Mouse (Mus musculus) hindbrain, embryonic 14.5 days (tissue): Measurements from ENCODE around the gene Gm10260. TPM values are rescaled to one million over a fixed set of nuclear protein-coding genes. Genes with fewer than 3 reads are reported as not detected.

Source experiments
- ATAC-seq: fragments of 200-750 bp; cut with Nextera tagmentation; 2 replicates; pipeline ENCODE4 v1.8.0; 2017; ENCODE audit warnings: moderate number of reproducible peaks, mild to moderate bottlenecking, moderate TSS enrichment, moderate library complexity; ENCODE audit not compliant: low FRiP score
- DNase-seq: peaks from one replicate; pipeline ENCODE4 v3.0.0-alpha.2; 2015; ENCODE audit warnings: low spot score
- H3K27ac ChIP-seq: fragments of 300-500 bp; sonication (generic); 2 replicates; pipeline ENCODE4 v1.5.1; 2014; ENCODE audit warnings: mild to moderate bottlenecking, moderate library complexity
- H3K27me3 ChIP-seq: fragments of 300-500 bp; sonication (generic); 2 replicates; pipeline ENCODE4 v1.6.1; 2014; ENCODE audit warnings: mild to moderate bottlenecking, low read length, mixed read lengths; ENCODE audit not compliant: control insufficient read depth, insufficient read depth
- H3K36me3 ChIP-seq: fragments of 300-500 bp; sonication (generic); replicated peaks from 2 replicates; pipeline ENCODE4 v1.6.1; 2014; ENCODE audit not compliant: control insufficient read depth, insufficient read depth
- H3K4me1 ChIP-seq: fragments of 300-500 bp; sonication (generic); replicated peaks from 2 replicates; pipeline ENCODE4 v1.6.1; 2014; ENCODE audit warnings: antibody characterized with exemption, low read length, mixed read lengths; ENCODE audit not compliant: control insufficient read depth, insufficient read depth
- H3K4me2 ChIP-seq: fragments of 300-500 bp; sonication (generic); replicated peaks from 2 replicates; pipeline ENCODE4 v1.6.1; 2014; ENCODE audit warnings: mild to moderate bottlenecking, moderate library complexity
- H3K4me3 ChIP-seq: fragments of 300-500 bp; sonication (generic); replicated peaks from 2 replicates; pipeline ENCODE4 v1.5.1; 2014; ENCODE audit warnings: mild to moderate bottlenecking, low read length
- H3K9ac ChIP-seq: fragments of 300-500 bp; sonication (generic); 2 replicates; pipeline ENCODE4 v1.6.1; 2014
- H3K9me3 ChIP-seq: fragments of 300-500 bp; sonication (generic); 2 replicates; pipeline ENCODE4 v1.6.1; 2016; ENCODE audit warnings: low read length; ENCODE audit not compliant: control insufficient read depth
- WGBS: fragments of 180-500 bp; shearing (Covaris S2); extraction: QIAGEN DNeasy Blood & Tissue Kit; methylation state at CpG from one replicate; pipeline ENCODE4 v1.1.7; 2014; 5-methylcytosine and 5-hydroxymethylcytosine counted together
- polyA plus RNA-seq: library from polyadenylated mRNA; unstranded; fragments of >200 nt; fragmentation: Nextera tagmentation; extraction: Ambion mirVana; gene quantifications from 2 replicates; pipeline ENCODE4 v1.2.1, GENCODE M21; 2014

Gm10260 gene
- polyA plus RNA-seq, 1 experiment from 2014 or later = 2.2 TPM

DNA sequence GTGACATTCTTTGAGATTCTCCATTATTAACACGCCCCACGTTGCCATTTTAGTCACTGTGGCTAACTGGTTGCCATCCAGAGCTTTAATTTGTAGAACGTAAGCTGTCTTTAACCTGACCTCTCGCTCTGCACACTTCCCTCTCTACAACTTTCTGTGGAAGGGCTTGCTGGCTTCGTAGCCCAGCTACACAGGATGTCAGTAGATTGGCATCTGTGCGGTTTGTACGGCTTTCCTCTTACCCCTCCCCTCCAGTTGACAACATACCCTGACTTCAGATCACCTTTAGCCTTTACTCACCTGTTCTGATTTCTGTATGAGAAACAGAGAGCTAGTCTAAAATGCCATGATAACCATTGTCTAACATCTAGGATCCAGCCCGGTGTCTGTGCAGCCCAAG is 1.7 kb upstream of the Gm10260 start:
- Histone ChIP-seq H3K36me3 (no peaks in the 10 kb centered on the region), H3K27me3 (no peaks in the 10 kb centered on the region), H3K4me2 (no peak overlapping the region), H3K27ac (no peak overlapping the region), H3K4me3 (no peak overlapping the region), H3K4me1 (peaks cover 3% of the 10 kb centered on the region; the same call in 1 of the 2 replicates), H3K9me3 (no peaks in the 10 kb centered on the region), H3K9ac (no peak overlapping the region)
- ATAC-seq (no peak), DNase-seq (no peak)
- WGBS = 96% methylated on average over 8 of the region's 8 CpGs

DNA sequence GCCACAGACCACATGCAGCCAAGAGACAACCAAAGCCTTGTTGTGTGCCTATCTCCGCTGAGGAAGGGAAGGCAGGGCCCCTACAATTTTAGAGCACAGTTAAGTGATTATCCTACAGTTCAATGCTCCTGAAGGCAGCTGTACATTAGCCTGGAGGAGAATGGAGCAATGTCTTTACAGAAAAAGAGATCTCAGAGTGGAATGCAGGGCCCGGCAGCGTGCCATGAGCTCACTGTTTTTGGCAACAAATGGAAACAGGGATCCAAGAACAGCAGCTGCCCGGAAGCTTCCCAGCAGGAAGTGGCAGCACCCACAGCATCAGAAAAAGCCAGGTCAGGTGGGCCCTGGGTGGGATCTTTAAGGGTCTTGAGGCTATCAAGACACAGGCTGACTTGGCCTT is 3.4 kb downstream of the Gm10260 start:
- Histone ChIP-seq H3K4me2 (no peak overlapping the region), H3K27me3 (no peaks in the 10 kb centered on the region), H3K4me3 (no peak overlapping the region), H3K9me3 (no peaks in the 10 kb centered on the region), H3K4me1 (no peaks in the 10 kb centered on the region; the same call in 1 of the 2 replicates), H3K9ac (no peak overlapping the region), H3K27ac (peak overlapping the region; percentile 14), H3K36me3 (no peaks in the 10 kb centered on the region)
- DNase-seq = peak; percentile 58
- 43% methylated on average over 4 of the region's 4 CpGs for WGBS
- peak; percentile 66; the same call in 1 of the 2 replicates for ATAC-seq

DNA sequence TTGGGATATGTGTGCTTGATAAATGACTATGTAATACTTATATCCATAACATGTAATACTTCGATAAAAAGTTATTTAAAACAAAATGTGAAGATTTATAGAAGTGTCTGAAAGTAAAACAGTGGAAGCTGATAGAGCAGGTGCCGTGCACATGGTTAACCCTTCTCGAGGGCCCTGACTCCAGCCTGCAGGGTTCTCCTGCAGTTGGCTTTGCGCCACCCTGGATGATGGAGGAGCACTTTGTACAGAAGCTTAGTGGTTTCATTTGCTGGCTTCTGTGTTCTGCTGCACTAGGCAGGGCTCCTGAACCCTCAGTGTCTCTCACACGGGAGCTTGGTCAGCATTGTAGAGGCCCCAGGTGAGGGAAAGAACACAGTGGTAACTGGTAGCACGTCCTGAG is 4.3 kb downstream of the Gm10260 start:
- H3K27me3 ChIP-seq = no peaks in the 10 kb centered on the region
- no peaks in the 10 kb centered on the region for H3K36me3 ChIP-seq
- peak overlapping the region; percentile 60; the same call in 1 of the 2 replicates for H3K27ac ChIP-seq
- H3K4me3 ChIP-seq = no peak overlapping the region
- H3K4me2 ChIP-seq = no peak overlapping the region
- no peaks in the 10 kb centered on the region for H3K9me3 ChIP-seq
- DNase-seq (no peak), ATAC-seq (no peak)
- 74% methylated on average over 6 of the region's 6 CpGs for WGBS
- H3K4me1 ChIP-seq = peaks cover 5% of the 10 kb centered on the region; the same call in 1 of the 2 replicates
- no peak overlapping the region for H3K9ac ChIP-seq

DNA sequence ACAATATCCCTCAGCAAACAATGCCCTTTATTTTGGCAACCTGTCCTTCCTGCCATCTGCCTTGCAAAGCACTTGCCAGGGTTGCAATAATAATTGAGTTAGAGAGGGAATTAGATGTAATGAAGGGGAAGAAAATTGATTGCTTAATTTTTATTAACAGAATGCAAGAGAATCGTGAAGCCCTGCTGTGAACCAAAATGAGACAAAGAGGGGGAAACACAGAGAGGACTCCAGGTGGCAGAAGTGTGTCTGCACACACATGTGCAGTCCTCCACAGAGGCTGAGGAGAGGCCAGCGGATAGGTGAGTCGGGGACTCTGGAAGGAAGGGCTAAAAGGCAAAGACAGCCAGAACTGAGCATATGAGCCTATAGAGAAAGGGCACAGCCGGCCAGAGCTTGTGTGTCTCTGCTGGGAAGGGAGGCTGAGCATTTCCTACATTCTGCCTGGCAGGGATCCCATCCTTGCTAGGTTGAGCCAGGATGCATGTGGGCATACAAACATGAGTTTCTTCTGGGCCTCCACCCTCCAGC is 9.5 kb downstream of the Gm10260 start:
- 35% methylated on average over 4 of the region's 4 CpGs for WGBS
- Histone ChIP-seq H3K4me3 (no peak overlapping the region), H3K36me3 (no peaks in the 10 kb centered on the region), H3K9me3 (no peaks in the 10 kb centered on the region), H3K27me3 (no peaks in the 10 kb centered on the region), H3K4me1 (peaks cover 38% of the 10 kb centered on the region), H3K4me2 (no peak overlapping the region), H3K9ac (no peak overlapping the region), H3K27ac (peak overlapping the region; percentile 68)
- DNase-seq = peak; percentile 66
- ATAC-seq = peak; percentile 38

DNA sequence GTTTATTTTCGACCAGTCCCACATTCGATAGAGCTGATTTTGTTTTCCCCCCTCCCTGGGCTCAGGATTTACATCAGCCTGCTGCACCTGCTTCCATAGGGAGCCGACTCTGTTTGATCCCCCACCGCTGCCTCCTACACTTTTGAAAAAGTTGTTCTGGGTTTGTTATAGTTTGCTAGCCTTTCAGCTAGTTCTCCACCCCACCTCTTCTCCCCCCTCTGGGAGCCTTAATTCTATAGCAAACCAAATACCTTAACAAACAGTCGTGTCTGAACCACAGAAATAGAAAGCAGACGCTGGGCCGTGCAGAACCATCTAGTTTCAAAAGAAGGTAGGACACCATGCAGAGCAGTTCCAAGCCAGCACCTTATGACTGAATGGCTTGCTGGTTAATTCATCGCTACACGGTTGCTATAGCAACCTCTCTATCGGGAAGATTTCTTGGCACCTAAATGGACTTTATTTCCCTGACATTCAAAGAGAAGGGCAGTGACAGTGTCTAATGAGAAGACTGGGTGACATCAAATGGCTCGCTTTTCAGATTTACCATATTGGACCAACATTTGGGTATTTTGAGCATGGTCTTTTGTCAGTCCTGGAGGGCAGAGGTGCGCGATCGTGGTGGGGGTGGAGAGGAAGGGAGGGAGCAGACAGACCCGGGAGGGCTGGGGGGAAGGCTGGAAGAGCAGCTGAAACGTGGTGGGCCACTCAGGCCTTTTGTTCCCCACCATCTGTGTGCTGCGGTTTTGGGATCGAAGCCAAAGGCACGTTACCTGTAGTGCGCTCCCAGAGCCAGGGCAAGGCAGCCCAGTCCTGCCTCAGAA is 13.2 kb downstream of the Gm10260 start:
- Histone ChIP-seq H3K27ac (peak overlapping the region; percentile 87), H3K9me3 (no peaks in the 10 kb centered on the region), H3K36me3 (no peaks in the 10 kb centered on the region), H3K4me1 (peaks cover 43% of the 10 kb centered on the region), H3K4me2 (peak overlapping the region; percentile 38), H3K4me3 (no peak overlapping the region), H3K9ac (no peak overlapping the region), H3K27me3 (no peaks in the 10 kb centered on the region)
- peak; percentile 75 for DNase-seq
- ATAC-seq = peak; percentile 86
- 10% methylated on average over 20 of the region's 20 CpGs for WGBS

DNA sequence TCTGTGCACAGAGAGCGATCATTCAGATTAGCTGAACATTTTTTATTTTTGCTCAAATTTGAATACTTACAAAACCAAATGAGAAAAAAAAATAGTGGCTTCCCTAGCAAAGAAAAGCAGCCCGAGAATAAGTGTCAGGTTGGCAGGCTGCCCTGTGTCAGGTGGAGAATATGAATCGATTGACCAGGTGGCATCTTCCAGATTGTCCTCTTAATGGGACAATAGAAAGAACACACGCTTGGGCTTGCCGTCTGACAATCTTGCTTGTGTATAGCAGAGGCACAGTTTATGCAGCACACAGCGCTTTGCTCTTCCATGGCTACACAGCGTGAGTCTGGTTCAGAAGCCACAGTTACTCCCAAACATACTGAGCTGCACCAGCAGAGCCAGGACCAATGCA is 15.8 kb downstream of the Gm10260 start:
- ATAC-seq = no peak
- no peak overlapping the region for H3K9ac ChIP-seq
- H3K4me2 ChIP-seq = no peak overlapping the region
- H3K9me3 ChIP-seq = no peaks in the 10 kb centered on the region
- no peak overlapping the region for H3K4me3 ChIP-seq
- no peaks in the 10 kb centered on the region for H3K36me3 ChIP-seq
- 49% methylated on average over 7 of the region's 7 CpGs for WGBS
- H3K27ac ChIP-seq = no peak overlapping the region
- no peak for DNase-seq
- no peaks in the 10 kb centered on the region for H3K27me3 ChIP-seq
- peaks cover 32% of the 10 kb centered on the region for H3K4me1 ChIP-seq

DNA sequence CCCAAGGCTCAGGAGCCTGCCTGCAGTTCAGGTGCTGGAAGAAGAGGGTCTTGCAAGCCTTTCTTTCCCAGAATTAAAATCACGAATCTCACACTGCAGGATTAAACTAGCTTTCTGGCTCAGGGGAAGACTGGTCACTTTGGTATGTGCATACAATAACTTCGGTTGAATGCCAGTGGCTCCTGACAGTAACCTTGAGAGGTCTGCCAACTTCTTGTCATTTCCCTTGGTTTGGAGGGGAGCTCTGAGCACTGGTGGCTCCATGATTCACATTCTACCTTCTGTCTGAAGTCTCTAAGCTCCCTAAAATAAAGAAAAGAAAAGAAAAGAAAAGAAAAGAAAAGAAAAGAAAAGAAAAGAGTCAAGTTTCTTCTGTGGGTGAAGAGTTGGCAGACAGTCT is 16.4 kb downstream of the Gm10260 start:
- H3K36me3 ChIP-seq = no peaks in the 10 kb centered on the region
- H3K4me3 ChIP-seq = no peak overlapping the region
- no peak overlapping the region for H3K4me2 ChIP-seq
- no peaks in the 10 kb centered on the region for H3K27me3 ChIP-seq
- DNase-seq (no peak), ATAC-seq (no peak)
- H3K9me3 ChIP-seq = no peaks in the 10 kb centered on the region
- H3K9ac ChIP-seq = no peak overlapping the region
- H3K27ac ChIP-seq = no peak overlapping the region
- peaks cover 32% of the 10 kb centered on the region for H3K4me1 ChIP-seq
- 40% methylated on average over 2 of the region's 2 CpGs for WGBS

DNA sequence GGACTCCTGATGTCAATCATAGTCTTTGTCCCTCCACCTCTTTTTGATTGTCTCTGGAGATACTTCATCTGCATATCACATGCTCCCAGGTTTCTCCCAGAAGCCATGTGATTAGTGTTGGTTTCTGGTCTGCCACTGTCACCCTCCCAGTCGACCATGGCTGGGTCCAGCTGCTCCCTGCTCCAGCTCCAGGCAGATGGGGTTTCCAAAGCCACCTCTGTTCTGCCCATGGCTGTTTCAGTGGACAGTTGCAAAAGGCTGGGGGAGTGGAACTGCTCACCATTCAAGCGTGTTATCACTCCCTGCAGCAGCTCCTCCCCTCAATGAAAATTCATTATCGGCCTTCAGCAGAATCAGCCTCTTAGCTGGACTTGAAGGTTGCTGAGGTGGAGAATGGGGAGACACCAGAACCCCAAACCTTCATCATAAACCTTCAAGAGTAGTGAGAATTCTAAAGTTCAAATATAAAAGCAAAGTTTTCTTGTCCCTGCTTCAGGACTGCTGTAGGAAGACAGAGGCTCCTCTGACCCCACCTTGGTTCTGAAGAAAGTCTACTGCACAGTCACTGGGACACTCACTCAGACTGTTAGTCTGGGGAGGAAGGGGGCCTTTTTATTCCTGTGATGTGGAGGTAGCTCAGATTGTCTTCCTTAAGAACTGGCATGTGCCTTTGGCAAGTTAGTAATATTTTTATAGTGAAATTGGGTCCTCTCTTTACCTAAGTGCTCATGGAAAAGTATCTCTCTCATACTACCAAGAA is 17.0 kb downstream of the Gm10260 start:
- no peaks in the 10 kb centered on the region for H3K36me3 ChIP-seq
- WGBS = 29% methylated on average over 3 of the region's 3 CpGs
- H3K4me2 ChIP-seq = no peak overlapping the region
- no peak for DNase-seq
- no peaks in the 10 kb centered on the region for H3K27me3 ChIP-seq
- no peak overlapping the region for H3K27ac ChIP-seq
- H3K9me3 ChIP-seq = no peaks in the 10 kb centered on the region
- no peak overlapping the region for H3K9ac ChIP-seq
- peaks cover 28% of the 10 kb centered on the region for H3K4me1 ChIP-seq
- no peak overlapping the region for H3K4me3 ChIP-seq
- ATAC-seq = no peak

DNA sequence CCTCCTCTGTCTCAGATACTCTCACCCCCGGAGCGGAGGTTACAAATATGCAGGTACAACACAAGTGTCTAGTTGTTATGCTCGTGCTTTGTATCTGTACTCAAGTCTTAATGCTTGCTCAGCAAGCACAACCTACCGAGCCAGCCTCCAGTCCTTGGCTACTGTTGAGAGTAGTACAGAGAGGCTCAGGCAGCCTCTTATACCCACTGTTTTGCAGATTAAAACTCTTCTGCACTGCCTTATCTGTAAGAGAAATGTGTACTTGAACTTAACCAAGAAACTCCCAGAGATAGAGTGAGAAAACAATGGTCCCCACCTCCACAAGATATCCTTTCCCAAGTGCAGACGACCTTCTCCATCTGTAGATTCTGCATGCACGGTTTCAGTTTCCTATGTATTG is 24.5 kb downstream of the Gm10260 start:
- 94% methylated on average over 6 of the region's 6 CpGs for WGBS
- H3K9ac ChIP-seq = no peak overlapping the region

More for the DNA sequence above, 24.5 kb downstream of the Gm10260 start:
- Histone ChIP-seq H3K9me3 (no peaks in the 10 kb centered on the region), H3K36me3 (no peaks in the 10 kb centered on the region), H3K27me3 (no peaks in the 10 kb centered on the region), H3K4me2 (no peak overlapping the region), H3K4me1 (no peaks in the 10 kb centered on the region), H3K27ac (no peak overlapping the region), H3K4me3 (no peak overlapping the region)
- ATAC-seq (no peak), DNase-seq (no peak)
